Mouse (Mus musculus) thymus, postnatal 25 days (tissue): ENCODE measurements around the gene Olfr1046.
"Not testable (repeated sequence)": the region's sequence is repeated elsewhere in the genome, so short reads cannot be mapped to it uniquely, and the experiment has no call there.

Experiments used
- DNase-seq: peaks from one replicate; pipeline ENCODE4 v3.0.0; 2022

Olfr1046 gene

DNA sequence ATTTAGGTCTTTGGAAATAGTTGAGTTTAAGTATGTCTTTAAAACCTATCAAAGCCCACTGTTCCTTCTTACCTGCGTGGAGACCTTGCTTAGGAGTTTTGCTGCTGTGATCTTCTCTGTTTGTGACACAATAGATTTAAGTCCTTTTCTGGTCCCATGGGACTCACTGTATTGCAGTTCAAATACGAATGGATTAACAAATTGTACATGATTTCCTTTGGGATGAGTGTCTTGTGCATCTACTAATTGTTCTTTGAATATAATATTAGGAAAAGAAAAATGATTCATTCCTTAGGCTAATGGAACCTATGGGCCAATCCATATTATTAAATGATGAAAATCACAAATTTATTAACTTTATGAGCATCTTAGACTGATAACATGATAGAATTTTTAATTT is at the start of gene Olfr1046:
Gene Olfr1046 (minus strand): TSS at position 101 of the 400 bp plus-strand sequence.
- no peak for DNase-seq

DNA sequence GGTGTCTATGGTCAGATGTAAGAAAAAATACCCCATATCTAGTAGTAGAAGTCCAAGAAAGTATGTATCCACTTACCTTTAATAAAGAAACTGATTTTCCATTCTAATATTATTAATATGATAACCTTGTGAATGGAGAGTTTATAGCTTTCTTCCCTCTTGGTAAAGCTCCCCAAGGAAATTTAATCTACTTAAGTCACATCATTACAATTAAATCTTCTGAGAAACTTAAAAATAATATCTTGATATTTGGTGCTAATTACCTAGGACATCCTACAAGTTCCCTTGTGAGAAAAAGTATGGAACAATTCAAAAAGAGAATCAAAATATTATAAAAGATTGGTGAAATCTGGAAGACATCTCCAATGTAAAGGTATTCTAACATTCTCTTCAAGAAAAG is 39.1 kb upstream of the Olfr1046 start, which contains the start of gene Olfr1049:
Gene Olfr1049 (minus strand): TSS at position 101 of the 400 bp plus-strand sequence.
- not testable (repeated sequence) for DNase-seq

- no peak for DNase-seq
Observed at GRCm38 (mm10) chr2:86240189-86240588, 21.1 kb upstream of the Olfr1046 start, which contains the start of gene Olfr1048. Olfr1048 (minus strand) TSS chr2:86240289.

DNA sequence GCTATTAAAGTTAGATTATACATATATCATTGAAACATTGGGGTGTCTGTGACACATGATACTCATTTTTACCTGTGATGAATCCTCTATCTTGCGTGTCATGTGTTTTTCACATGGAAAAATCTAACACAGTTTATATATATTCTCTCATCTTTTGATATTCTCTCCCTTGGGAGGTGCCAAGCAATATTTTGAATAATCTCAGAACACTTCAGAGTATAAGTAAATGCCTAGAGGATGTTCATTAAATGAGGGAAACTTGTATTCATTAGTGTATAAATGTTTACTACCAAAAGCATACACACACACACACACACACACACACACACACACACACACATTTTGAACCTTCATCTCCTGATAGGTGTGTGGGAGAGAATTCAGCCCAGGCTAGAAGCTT is 12.2 kb upstream of the Olfr1046 start, which contains the start of gene Olfr1047:
Gene Olfr1047 (minus strand): TSS at position 101 of the 400 bp plus-strand sequence.
- no peak for DNase-seq

DNA sequence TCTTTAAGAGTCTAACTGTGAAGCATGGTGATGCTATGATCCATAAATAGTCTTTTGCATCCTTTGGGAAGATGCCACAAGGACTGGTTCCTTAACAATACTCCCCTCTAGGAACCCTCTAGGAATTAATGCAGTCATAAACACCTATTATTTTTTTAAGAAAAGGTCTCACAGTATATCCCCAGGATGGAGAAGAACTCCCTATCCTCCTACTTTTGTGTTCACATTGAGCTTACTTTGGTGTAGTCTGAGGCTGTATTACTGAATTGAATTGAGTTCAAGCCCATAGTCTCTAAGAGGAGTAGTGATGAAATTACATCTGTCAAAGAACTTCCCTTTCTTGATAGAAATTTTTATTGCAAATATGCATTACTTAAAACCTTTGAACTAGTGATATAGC is 16.2 kb downstream of the Olfr1046 start, which contains the start of gene Olfr1045:
Gene Olfr1045 (minus strand): TSS at position 101 of the 400 bp plus-strand sequence.
- DNase-seq: no peak

DNA sequence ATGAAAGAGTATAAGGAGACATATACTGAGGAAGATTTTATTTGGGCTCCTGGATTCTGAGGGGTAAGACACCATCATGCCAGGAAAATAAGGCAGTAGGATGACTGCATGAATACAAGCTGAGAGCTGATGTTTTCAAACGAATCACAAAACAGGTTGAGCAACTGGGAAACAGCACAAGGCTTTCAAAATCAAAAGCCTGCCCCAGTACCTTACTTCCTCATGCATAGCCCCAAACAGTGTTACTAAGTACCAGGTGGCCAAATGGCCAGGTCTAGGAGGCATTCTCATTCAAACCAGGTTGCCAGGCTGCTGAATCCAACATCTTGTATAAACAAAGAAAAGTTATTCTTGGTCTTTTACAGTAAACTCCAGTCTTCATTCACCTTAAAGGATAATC is 23.3 kb downstream of the Olfr1046 start:
- no peak for DNase-seq

- DNase-seq: no peak
Observed at GRCm38 (mm10) chr2:86185583-86185982, 33.5 kb downstream of the Olfr1046 start, which contains the start of gene Olfr52. Olfr52 (minus strand) TSS chr2:86185683.

GRCm38 (mm10) chr2:86179950-86180349 is 39.2 kb downstream of the Olfr1046 start:
- DNase-seq: no peak

GRCm38 (mm10) chr2:86177720-86178119 is 41.4 kb downstream of the Olfr1046 start, which contains the start of gene Olfr1044:
Olfr1044 (minus strand) TSS chr2:86177820.
- no peak for DNase-seq

GRCm38 (mm10) chr2:86175422-86175821 is 43.7 kb downstream of the Olfr1046 start:
- DNase-seq: not testable (repeated sequence)

GRCm38 (mm10) chr2:86167422-86167821 is 51.7 kb downstream of the Olfr1046 start, which contains the start of gene Olfr1043:
Olfr1043 (minus strand) TSS chr2:86167522.
- no peak for DNase-seq
